Mouse (Mus musculus): ENCODE results near the gene Cers5. TPM values are rescaled to one million over a fixed set of nuclear protein-coding genes. Genes with fewer than 3 reads are reported as not detected.
A peak's percentile ranks its signal among the peaks of the same experiment; 100 is the strongest.
"Not testable (repeated sequence)": the region's sequence is repeated elsewhere in the genome, so short reads cannot be mapped to it uniquely, and the experiment has no call there.

The Cers5 gene
- total RNA-seq (2021): 10 to 100 TPM; 35.9 to 41.6 TPM
- long read RNA-seq, experiment 1, transcript Cers5-201 (10 exons, 2,096 nt): major isoform, 58 of 91 reads
- long read RNA-seq, experiment 1, partial matches to known transcripts: 2 of 91 reads
- long read RNA-seq, experiment 1, other reads (novel, unspliced or antisense): 31 of 91 reads
- long read RNA-seq, experiment 2, transcript Cers5-201 (10 exons, 2,096 nt): major isoform, 26 of 65 reads
- long read RNA-seq, experiment 2, partial matches to known transcripts: 4 of 65 reads
- long read RNA-seq, experiment 2, other reads (novel, unspliced or antisense): 34 of 65 reads

DNA sequence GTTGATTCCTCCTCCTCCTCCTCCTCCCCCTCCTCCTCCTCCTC lies at the start of gene Cers5:
TSS of gene Cers5 (minus strand) at position 5 of the 44 bp plus-strand sequence.
- not testable (repeated sequence) for DNase-seq

DNA sequence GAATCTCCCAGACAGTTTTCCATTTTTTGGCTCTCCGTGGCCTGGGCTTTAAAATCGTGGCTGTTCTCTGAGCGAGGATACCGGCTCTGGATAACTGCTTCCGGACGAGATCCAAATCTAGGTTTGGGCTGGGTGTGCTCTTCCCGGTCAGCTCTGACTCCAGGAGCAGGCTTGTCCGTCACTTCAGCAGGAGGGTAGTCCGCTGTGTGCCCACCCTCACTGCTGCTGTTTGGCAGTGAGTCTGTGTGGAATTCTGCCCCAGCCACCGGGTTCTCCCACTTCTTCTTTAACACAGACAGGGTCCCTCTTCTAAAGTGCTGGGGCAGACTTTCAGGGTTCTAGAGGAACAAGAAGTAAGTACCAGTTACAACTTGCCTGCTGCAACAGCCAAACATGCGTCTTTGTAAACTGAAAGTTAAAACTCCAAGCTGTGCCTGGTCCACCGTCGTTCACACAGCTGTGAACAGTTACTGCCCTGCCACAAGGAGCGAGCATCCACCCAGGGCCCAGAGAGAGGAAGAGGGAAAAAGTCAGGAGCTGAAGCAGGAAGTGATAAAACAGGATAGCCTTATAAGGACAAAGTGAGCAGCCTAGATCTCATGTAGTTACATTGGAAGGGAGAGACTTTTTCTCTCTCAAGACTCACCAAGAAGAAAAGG lies 47.1 kb upstream of the Cers5 start:
- DNase-seq: peak; percentile 55

DNA sequence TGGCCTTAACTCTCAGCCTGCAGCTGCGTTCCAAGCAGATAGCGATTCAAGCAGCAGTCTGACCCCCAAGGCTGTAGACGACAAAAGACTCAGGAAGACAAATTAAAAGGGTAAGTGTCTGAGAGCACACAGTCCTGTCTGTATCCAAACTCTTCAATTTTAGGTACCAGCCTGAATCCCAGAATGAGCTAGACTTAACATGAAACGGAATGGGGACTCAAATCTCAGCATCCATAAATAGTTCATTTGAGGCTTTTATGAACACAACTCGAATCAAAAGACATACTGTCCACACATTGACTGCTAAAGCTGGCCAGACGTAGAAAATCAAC lies 46.4 kb upstream of the Cers5 start:
- DNase-seq: no peak

DNA sequence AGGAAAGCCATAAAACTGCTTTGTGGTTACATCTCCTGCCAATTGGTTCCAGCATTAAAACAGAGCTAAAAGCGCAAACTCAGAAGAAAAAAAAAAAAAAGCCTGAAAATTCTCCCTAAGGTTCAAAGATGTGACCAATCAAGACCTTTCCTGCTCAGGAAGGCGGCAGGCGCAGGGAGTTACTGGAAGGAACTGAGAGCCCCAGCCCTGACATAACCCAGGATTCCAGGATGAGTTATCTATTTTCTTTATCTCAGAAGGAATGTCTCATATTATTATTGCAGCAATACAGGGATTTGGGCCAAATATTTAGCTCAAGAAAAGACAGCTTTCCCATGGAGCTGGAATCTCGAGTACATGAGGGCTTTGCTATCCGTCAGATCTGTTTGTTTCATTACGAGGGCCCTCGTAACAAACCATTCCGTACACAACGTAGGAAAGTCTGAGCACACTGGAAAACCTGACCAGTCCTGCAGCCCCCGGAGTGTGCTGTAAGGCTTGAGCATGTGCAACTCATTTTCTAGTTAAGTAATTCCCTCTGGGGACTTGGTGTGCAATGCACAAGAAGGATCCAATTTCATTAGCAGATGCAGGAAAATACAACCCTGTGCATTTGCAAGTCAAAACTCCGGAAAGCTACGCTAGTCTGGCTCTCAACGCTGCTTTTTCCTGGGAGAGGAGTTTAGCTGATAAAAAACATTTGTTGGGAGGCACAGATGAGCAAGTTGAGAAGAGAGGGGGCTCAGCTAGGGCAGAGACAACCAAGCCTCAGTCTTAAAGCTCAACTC lies 45.8 kb upstream of the Cers5 start:
- peak; percentile 32 for DNase-seq

DNA sequence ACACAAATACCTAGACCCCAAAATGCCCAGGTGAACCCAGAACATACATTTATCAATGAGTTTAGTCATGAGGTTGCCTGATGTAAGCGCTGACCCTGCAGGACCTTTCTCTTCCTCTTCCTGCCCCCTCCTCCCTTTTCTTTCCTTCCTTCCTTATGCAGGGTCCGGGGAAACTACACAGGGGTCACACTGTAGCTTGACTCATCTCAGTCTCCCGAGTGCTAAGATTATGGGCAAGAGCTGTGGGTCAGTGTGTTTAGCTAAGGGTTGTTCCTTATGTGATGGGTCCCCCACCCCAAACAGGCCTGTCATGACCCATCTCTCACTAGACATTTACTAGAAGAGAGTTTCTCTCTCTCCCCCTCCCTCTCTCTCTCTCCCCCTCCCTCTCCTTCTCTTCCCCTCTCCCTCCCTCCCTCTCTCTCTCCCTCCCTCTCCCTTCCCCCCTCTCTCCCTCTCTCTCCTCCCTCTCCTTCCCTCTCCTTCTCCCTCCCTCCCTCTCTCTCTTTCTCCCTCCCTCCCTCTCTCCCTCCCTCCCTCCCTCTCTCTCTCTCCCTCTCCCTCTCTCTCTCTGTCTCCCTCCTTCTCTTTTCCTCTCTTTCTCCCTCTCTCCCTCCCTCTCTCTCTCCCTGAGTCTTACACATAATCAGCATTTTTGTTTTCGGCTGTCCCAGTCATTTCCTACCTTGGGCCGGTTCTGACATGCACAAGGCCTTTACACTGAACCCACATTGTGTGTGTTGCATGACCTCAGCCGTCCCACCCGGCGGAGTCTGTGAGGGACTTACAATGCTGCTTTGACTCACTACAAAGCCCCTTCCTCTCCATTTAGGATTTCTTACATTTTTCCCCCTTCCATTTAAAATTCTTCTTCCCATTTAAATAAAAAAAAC lies 44.9 kb upstream of the Cers5 start:
- no peak for DNase-seq

DNA sequence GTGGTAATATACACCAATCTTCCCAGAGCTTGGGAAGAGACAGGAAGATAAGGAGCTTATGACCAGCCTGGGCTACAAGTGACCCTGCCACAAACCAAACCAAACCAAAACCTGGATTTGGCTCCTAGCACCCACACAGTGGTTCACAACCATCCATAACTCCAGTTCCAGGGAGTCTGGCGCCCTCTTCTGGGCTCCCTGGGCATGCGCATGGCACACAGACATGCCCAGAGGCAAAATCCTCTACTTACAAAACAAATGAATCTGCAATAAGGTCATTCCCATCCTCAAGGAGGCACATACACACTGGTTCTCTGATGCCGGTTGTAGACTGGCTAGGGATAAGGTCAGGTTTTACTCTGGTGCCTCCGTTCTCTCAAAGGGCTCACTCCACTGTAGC lies 43.3 kb upstream of the Cers5 start:
- no peak for DNase-seq

DNA sequence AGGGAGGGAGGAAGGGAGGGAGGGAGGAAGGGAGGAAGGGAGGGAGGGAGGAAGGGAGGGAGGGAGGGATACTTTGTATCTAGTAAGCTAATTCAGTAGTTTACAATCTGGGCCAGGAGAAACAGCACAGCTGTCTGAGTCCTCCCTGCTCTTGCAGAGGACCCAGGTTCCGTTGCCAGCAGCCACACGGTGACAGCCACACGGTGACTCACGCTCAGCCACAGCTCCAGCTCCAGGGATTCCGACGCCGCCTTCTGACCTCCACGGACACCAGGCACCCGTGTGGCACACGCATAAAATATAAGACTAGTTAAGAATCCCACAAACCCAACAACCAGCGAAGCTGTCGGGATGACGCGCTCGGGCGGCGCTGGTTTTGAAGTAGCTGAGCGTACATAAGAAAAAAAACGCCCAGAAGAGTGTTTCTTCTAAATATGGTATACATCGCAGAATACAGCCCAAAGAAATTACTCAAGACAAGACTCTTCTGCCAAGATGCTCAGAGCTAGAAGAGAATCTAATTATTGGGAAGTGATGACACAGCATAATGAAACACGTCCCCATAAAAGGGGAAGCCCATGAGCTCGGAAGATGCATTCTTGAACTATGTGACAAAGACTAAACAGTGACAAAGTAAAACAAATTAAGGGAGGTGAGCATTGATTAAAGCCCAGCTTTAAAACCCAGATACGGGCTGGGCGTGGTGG lies 42.0 kb upstream of the Cers5 start:
- DNase-seq: no peak

DNA sequence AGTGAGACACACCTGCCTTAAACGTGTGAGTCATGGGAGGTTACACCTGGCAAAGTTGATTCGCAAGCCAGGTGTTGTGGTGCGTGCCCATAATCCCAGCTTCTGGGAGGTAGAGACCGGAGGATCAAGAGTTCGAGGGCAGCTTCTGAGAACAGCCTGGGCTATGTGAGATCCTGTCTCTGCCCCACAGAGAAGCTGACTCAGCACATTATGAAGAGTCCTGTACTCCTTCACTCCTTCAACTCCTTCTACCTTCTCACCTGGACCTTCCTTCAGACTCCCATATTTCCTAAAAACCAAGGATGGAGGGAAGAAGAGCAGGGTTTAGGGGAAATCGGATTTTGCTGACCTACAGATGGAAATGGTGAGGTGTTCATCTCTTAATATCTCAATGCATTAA lies 41.0 kb upstream of the Cers5 start:
- DNase-seq: no peak

DNA sequence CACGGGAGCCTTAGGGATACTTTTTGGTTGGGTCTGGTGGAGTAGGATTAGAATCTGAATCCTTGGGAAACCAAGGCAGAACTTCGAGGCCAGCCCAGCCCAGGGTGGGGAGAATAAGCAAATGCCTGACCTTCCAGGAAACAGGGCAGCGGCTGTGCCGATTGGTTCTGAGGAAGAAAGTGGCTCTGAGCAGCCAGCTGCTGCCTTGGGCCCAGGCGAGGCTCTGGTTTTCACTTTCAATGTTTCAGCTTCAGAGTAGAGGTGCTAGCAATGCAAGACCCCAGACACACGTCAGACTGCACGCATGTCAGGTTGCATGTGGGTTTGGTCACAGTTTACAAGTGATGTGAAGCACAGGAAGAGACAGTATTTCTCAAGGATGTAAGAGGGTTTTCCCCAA lies 39.4 kb upstream of the Cers5 start:
- DNase-seq: no peak

DNA sequence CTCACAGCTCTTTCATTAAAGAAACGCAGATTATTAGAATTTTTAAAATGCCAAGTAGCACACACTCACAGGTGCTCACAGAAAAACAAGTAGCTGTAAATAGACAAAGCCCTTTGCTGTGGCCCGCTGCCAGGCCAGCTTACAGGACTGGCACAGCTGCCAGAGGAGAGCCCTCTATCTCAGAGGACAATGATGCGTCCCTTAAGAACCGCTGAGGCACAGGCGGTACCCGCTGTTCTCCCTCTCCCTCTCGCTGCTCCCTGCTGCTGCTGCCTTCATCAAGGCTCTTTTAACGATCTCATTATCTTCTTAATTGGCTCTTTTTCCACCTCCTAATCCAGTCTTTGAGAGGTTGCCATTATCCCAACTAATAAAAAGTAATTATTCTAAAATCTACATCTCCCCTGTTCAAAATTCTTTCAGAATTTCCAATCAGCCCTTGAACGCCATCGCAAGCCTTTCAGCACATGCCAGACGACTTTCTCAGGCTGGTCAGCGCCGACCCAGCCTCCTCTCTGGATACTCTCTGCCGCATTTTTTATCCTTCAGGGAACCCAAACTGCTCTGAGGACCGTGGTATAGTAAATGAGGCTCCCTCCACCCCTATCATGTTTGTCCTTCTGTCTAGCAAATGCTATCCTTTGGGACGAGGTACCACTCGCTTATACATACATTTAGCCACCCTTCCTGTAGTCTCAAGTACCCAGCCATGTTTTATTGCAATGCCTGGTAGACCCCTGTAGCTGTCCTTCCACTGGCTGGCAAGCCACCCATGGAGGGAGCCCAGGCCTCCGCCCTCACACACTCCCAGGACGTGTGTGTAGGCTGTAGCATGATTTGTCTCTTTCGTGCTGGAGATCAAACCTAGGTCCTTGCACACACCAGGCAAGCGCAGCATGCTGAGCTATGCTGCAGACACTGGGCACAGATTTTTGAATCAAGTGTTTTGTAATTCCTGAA lies 35.4 kb upstream of the Cers5 start:
- DNase-seq: peak; percentile 34

DNA sequence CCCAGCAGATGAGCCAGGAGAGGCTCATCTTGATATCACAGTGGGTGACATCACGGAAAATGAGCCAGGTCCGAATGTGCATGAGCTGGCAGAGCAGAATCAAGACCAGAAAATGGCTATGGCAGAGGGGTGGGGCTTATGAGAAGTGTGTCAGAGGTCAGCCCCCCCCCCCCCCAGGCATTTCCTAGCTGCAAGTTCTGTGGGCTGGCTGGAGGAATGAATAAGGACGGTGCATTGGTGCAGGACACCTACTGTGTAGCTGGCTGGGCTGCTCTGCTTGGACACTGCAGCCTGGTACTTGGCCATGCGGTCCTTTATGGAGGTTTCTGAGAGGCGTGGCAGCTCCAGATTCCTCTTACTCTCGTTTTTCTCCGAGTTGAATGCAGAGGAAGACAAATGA lies 33.5 kb upstream of the Cers5 start:
- DNase-seq: no peak

DNA sequence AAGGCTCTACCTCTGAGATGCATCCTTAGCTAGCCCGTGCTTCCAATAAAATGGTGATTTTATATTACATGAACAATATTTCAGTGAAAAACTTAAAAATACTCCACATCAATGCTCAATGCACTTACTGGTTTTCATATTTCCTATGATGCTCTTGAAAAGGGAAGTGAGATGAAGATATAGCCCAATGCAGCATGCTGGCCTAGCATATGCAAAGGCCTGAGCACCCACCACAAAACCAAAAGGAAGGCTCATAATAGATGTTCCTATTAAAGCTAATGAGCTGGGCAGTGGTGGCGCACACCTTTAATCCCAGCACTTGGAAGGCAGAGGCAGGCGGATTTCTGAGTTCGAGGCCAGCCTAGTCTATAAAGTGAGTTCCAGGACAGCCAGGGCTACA lies 33.0 kb upstream of the Cers5 start:
- DNase-seq: no peak

DNA sequence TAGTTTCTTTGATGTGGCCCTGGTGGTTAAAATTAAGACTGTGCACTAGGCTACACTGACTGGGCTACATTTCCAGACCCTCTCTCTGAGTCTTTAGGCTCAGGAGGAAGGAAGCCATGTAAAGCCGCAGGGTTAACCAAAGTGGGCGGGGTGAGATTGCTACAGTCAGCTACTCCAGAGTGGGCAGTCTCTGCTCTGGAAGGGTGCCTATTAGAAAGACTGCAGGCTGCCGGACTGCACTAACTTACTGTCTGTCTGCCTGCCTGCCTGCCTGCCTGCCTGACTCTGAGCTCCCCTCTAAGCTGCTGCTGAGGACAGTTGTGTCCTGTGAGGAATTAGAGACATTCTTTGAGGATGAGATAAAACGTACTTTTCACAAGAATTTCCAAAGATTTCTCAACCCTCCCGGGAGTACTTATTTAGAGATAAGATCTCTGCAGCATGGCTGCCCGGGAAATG lies 30.5 kb upstream of the Cers5 start:
- peak; percentile 39 for DNase-seq

DNA sequence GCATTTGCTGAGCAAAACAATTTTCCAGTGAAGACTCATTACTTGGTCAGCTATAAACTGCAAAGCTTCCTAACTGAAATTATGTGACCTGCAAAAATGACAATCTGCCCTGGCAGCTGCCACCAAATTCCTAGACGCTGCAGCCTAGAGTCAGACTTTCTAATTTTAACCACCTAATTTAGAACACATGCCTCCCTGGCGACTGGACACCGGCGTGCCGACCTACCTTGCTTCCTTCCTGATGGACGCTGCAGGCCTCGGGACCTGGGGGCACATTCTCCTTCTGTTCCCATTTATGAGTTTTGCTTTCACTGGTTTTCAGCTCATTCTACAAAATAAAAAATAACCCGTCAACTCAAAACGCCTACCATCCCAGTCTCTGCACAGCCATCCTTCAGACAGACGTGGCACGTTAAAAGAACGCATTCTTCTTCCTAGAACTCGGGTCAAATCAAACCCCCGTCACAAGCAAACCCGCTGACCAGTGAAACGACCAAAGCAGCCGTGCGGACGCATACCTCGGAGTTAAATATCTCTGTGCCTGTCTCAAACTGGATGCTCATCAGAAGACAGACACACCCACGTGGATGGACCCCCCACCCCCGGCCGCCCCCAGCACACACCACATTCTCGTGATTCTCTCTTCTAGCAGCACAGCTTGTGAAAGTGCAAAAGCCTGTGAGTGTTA lies 29.3 kb upstream of the Cers5 start:
- no peak for DNase-seq

DNA sequence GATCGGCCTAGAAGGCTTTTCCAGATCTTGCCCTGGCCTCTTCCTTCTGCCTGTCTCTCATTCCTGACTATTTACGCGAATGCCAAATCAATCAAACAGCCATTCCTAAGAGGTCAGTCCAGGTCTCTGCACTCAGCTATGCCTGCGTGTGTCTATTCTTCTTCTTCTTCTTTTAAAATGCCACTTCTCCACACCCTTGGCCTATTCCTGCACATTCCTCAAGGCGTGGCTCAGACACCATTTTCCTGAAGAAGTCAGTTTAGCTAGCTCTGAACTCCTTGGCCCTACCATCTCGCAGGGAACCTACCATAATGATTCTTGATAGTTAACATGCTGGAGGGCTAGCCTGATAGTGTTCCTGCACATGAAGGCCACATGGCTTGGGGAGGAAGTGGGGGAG lies 27.0 kb upstream of the Cers5 start:
- DNase-seq: no peak

DNA sequence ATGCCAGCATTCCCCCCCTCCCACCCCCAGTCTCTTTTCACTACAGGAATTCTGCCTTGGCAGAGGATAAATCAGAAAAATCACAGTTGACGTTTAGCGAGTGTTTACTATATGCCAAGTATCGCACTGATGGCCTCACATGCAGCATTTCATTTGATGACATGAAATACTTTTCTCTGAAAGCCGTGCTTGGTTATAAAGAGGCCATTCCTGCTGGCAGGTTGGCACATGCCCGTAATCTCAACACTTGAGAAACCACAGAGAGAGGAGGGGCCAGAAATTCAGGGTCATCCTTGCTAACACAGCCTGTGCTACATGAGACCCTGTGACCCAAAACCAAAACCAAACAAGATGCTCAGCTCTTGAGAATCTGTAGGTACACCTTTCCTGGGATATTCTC lies 25.2 kb upstream of the Cers5 start:
- no peak for DNase-seq

DNA sequence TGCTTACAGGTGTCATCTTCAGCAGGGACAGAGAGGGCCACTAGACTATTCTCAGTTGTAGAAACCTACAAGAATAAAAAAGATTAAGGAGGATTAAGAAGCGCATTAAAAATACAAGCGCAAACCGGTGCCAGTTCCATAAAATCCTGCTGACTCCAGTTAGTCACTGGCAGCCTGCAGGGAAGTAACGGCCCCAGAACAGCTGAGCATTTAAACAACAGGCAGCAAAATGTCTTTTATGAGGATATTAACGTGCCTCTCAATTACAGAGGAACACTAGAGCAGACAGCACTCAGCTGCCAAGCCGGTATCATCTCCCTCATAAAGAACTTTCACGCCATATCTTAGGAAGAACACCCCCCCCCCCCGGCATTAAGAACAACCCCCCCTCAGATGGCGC lies 24.1 kb upstream of the Cers5 start:
- no peak for DNase-seq

DNA sequence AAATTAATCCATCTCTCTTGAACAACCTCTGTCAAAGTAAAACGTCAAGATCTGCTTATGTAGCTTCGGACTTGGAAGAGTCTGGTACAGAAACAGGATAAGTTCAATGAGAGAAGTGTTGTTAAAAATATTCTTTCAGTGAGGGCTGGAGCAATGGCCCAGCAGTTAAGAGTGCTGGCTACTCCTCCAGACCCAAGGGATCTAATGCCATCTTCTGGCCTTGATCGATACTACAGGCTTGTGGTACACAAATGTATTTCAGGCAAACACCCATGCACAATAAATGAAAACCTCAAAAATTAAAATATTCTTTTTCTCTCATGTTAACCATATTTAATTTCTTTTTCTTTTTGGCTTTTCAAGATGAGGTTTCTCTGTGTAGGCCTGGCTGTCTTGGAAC lies 23.4 kb upstream of the Cers5 start:
- DNase-seq: no peak

DNA sequence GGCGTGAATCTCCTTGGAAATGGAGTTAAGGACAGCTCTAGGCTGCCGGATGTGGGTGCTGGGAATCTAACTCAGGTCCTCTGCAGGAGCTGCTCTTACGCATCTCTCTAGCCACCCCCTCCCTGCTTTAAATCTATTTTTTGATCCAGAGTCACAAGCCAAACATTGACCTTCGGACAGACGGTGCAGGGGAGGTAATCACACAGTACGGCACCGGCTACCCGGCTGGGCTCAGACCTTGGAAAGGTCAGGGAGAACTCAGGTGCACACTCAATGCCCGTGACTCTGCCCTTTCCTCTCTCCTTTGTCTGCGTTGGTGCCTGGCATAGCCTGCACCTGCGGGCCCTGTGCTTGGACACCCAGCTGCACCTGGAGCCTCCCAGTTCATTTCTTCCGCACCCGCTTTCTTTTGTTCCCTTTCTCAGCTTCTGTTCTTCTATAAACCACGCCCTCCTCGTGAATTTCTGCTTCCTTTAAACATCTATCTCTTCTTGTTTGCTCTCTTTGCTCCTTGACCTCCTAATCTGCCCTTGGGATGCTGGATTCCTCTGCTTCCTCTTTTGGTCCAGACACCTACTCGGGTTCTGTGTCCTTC lies 19.6 kb upstream of the Cers5 start:
- DNase-seq: no peak

DNA sequence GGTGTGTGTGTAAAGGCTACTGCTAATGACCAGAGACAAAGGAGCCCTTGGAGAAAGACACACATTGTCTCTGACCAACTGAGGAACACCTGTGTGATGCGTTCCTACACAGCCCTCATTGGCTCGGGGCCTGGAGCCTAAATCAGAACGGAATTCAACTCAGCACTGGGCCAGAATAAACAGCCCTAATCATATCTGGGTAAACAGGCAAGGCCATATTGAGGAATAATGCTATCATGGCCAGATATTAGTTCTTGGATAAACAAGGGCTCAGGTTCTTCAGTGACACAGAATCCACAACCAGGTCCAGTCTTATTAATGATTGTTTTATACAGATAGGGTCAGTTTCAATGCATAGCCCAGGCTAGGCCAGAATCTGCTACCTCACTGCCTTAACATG lies 18.3 kb upstream of the Cers5 start:
- DNase-seq: no peak
